Mouse (Mus musculus): ENCODE results near the gene Olfr594. TPM values are rescaled to one million over a fixed set of nuclear protein-coding genes. Genes with fewer than 3 reads are reported as not detected.
"Not testable (repeated sequence)": the region's sequence is repeated elsewhere in the genome, so short reads cannot be mapped to it uniquely, and the experiment has no call there.

Olfr594 gene
- polyA plus RNA-seq (2016; fragmentation: Nextera tagmentation; extraction: Ambion mirVana), result not detected in 2 replicates

DNA sequence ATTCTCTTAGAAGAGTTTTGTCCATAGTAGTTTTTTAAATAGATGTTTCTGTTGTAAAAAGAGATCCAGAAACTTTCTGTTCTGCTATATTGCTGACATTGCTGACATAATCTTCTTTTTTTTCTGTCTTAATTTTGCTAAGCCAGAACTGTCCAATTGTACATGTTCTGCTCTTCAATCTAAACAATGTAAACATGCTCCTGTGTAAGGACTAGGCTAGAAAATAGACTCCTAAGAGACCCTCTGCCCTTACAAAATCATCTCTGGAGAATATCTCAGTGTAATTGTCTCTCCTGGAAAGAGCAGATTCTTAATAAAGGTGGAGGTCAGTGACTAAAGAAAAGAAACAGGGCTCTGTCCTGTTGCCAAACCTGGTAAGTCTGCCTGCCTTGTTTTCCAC, at the start of gene Olfr594:
Olfr594 (plus strand) TSS at position 301 of the 400 bp plus-strand sequence.
- H3K36me3 ChIP-seq, result no peaks in the 10 kb centered on the region
- no peaks in the 10 kb centered on the region for H3K4me1 ChIP-seq
- no peaks in the 10 kb centered on the region for H3K9me3 ChIP-seq (replicated peaks)
- H3K27ac ChIP-seq, result no peak within 1 kb of the TSS
- H3K27me3 ChIP-seq (ENCODE audit: low read depth, poor library complexity, severe bottlenecking), result no peaks in the 10 kb centered on the region
- H3K4me3 ChIP-seq, result no peak within 1 kb of the TSS
- no peak for DNase-seq (ENCODE audit: low spot score)

DNA sequence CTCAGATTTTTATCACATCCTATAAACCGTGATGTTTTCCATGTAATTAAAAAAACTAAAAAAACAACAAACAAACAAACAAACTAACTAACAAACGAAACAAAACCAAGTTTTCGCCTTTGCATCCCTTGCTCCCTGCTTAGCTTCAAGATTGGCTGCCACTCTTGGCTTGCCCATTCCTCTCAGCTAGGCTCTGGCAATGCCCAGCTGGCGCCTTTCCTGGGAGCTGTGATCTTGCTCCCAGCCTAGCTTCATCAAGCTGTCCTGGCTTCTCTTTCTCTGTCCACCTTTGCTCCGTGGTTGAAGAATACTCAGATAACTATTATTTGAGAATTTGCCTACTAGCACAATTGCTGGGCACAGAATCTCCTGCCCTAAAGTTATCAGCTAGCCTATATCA, 47.1 kb upstream of the Olfr594 start:
- Histone ChIP-seq H3K27me3 (ENCODE audit: low read depth, poor library complexity, severe bottlenecking) (no peaks in the 10 kb centered on the region), H3K36me3 (no peaks in the 10 kb centered on the region), H3K27ac (no peak overlapping the region), H3K9me3 (replicated peaks) (no peaks in the 10 kb centered on the region), H3K4me3 (no peak overlapping the region), H3K4me1 (no peaks in the 10 kb centered on the region)
- 84% methylated on average over 5 of the region's 5 CpGs for WGBS
- DNase-seq (ENCODE audit: low spot score), result no peak

DNA sequence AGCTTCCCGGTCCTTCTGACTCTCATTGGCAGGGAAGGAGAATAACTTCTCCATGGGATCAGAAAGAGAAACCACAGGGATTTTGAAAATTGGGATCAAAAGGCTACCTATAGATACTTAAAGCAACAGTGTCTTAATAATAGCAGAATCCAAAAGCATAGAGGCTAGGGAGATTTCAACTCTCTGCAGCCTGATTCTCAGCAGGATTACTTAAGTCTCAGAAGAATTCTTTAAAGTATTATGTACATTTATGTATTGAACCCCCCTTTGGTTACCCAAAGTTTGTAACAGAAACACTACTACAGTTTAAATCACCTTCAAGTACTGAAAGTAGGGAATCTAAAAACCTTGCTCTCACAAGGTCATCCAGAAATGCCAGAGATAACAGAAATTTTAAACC, 38.6 kb upstream of the Olfr594 start, which contains the start of gene Olfr591:
Olfr591 (minus strand) TSS at position 101 of the 400 bp plus-strand sequence.
- no peak within 1 kb of the TSS for H3K27ac ChIP-seq
- no peaks in the 10 kb centered on the region for H3K27me3 ChIP-seq (ENCODE audit: low read depth, poor library complexity, severe bottlenecking)
- H3K4me3 ChIP-seq, result no peak within 1 kb of the TSS
- no peaks in the 10 kb centered on the region for H3K9me3 ChIP-seq (replicated peaks)
- no peaks in the 10 kb centered on the region for H3K36me3 ChIP-seq
- no peaks in the 10 kb centered on the region for H3K4me1 ChIP-seq
- WGBS, result 69% methylated on average over 1 of the region's 1 CpGs
- no peak for DNase-seq (ENCODE audit: low spot score)

DNA sequence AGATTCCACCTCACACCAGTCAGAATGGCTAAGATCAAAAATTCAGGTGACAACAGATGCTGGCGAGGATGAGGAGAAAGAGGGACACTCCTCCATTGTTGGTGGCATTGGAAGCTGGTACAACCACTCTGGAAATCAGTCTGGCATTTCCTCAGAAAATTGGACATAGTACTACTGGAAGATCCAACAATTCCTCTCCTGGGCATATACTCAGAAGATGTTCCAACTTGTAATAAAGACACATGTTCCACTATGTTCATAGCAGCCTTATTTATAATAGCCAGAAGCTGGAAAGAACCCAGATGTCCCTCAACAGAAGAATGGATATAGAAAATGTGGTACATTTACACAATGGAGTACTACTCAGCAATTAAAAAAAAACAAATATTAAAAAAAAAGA, 32.3 kb upstream of the Olfr594 start, which contains the start of gene Olfr592:
Olfr592 (plus strand) TSS at position 301 of the 400 bp plus-strand sequence.
- WGBS, result 82% methylated on average over 1 of the region's 1 CpGs

DNA sequence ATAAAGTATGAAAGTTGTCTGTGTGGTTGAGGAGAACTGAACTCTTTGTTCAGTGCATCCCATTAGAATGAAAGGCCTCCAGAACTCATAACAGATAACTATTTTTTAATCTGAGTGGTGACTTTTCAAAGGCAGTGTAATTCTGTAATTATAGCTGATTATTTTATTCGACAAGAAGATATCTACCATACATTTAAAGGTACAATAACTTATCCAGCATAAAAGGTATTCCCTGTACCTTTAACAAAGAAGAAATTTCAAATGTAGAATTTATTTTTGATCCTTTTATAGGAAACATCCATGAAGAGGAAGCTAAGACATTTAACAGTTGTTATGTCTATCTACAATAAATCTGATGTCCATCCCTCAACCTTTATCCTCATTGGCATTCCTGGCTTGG, 5.2 kb upstream of the Olfr594 start, which contains the start of gene Olfr593:
Olfr593 (plus strand) TSS at position 301 of the 400 bp plus-strand sequence.
- no peak within 1 kb of the TSS for H3K27ac ChIP-seq
- H3K27me3 ChIP-seq (ENCODE audit: low read depth, poor library complexity, severe bottlenecking), result no peaks in the 10 kb centered on the region
- H3K4me1 ChIP-seq, result no peaks in the 10 kb centered on the region
- H3K4me3 ChIP-seq, result no peak within 1 kb of the TSS
- WGBS, result 70% methylated on average over 1 of the region's 1 CpGs
- H3K36me3 ChIP-seq, result no peaks in the 10 kb centered on the region
- no peak for DNase-seq (ENCODE audit: low spot score)
- no peaks in the 10 kb centered on the region for H3K9me3 ChIP-seq (replicated peaks)

More for the DNA sequence above, 32.3 kb upstream of the Olfr594 start, which contains the start of gene Olfr592:
- not testable (repeated sequence) for H3K27me3 ChIP-seq (ENCODE audit: low read depth, poor library complexity, severe bottlenecking); H3K27ac ChIP-seq; H3K4me1 ChIP-seq; DNase-seq (ENCODE audit: low spot score); H3K9me3 ChIP-seq (replicated peaks); H3K4me3 ChIP-seq; H3K36me3 ChIP-seq

DNA sequence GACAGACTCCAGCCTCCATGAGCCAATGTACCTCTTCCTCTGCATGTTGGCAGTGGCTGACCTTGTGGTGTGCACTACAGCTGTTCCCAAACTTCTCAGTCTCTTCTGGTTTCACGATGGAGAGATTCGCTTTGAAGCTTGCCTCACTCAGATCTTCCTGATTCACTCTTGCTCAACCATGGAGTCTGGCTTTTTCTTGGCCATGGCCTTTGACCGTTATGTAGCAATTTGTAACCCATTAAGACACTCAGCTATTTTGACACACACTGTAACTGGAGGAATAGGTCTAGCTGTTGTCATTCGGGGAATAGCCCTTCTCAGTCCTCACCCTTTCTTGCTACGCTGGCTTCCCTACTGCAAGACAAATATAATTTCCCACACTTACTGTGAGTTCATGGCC, 4.7 kb upstream of the Olfr594 start:
- not testable (repeated sequence) for H3K27ac ChIP-seq; H3K27me3 ChIP-seq (ENCODE audit: low read depth, poor library complexity, severe bottlenecking); H3K9me3 ChIP-seq (replicated peaks); H3K36me3 ChIP-seq; H3K4me1 ChIP-seq; H3K4me3 ChIP-seq; DNase-seq (ENCODE audit: low spot score)
- WGBS, result 89% methylated on average over 5 of the region's 5 CpGs

DNA sequence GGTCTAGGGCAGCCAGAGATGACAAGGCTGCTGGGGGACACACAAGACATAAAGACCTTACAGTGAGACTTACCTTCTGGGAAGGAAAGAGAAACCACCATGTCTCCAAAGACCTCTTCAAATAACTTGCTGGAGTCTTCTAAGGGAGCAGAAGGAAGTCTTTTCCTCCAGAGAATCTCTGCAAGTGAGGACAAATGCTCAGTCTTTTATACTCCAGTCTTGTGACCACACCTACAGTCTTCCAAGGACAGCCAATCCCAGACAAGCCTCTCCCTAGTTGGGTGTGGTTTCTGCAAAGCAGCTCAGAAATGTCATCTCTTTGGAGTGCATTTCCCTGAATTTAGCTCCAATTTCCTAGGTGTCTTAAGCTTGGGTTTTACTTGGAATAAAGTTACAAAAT, 35.6 kb downstream of the Olfr594 start, which contains the start of gene Usp17ld:
Usp17ld (minus strand) TSS at position 101 of the 400 bp plus-strand sequence.
- not testable (repeated sequence) for H3K27me3 ChIP-seq (ENCODE audit: low read depth, poor library complexity, severe bottlenecking); H3K36me3 ChIP-seq; H3K4me1 ChIP-seq; H3K27ac ChIP-seq; H3K4me3 ChIP-seq; H3K9me3 ChIP-seq (replicated peaks); DNase-seq (ENCODE audit: low spot score)

Small RNAs within 50 kb of the gene (microRNA-seq; reads per million reads assigned to microRNA genes)
- not detected for gene Gm23550
- not detected for gene Gm25171

Other genes starting within 250 kb of the Olfr594 start
- gene Olfr577, start 241.1 kb upstream of the Olfr594 start, polyA plus RNA-seq (2016; fragmentation: Nextera tagmentation; extraction: Ambion mirVana), result not detected in 2 replicates
- not detected in 2 replicates for gene Olfr578, start 227.7 kb upstream of the Olfr594 start, polyA plus RNA-seq (2016; fragmentation: Nextera tagmentation; extraction: Ambion mirVana)
- gene Olfr582, start 179.0 kb upstream of the Olfr594 start, polyA plus RNA-seq (2016; fragmentation: Nextera tagmentation; extraction: Ambion mirVana), result not detected in 2 replicates
- not detected in 2 replicates for gene Olfr583, start 165.7 kb upstream of the Olfr594 start, polyA plus RNA-seq (2016; fragmentation: Nextera tagmentation; extraction: Ambion mirVana)
- not detected in 2 replicates for gene Olfr584, start 135.1 kb upstream of the Olfr594 start, polyA plus RNA-seq (2016; fragmentation: Nextera tagmentation; extraction: Ambion mirVana)
- not detected in 2 replicates for gene Olfr585, start 119.3 kb upstream of the Olfr594 start, polyA plus RNA-seq (2016; fragmentation: Nextera tagmentation; extraction: Ambion mirVana)
- not detected in 2 replicates for gene Olfr586, start 91.4 kb upstream of the Olfr594 start, polyA plus RNA-seq (2016; fragmentation: Nextera tagmentation; extraction: Ambion mirVana)
- gene Olfr588-ps1, start 76.1 kb upstream of the Olfr594 start, polyA plus RNA-seq (2016; fragmentation: Nextera tagmentation; extraction: Ambion mirVana), result not detected in 2 replicates
- not detected in 2 replicates for gene Olfr589, start 60.6 kb upstream of the Olfr594 start, polyA plus RNA-seq (2016; fragmentation: Nextera tagmentation; extraction: Ambion mirVana)
- gene Olfr591, start 38.7 kb upstream of the Olfr594 start, polyA plus RNA-seq (2016; fragmentation: Nextera tagmentation; extraction: Ambion mirVana), result not detected in 2 replicates
- not detected in 2 replicates for gene Olfr592, start 32.2 kb upstream of the Olfr594 start, polyA plus RNA-seq (2016; fragmentation: Nextera tagmentation; extraction: Ambion mirVana)
- gene Olfr593, start 5.1 kb upstream of the Olfr594 start, polyA plus RNA-seq (2016; fragmentation: Nextera tagmentation; extraction: Ambion mirVana), result not detected in 2 replicates
- gene Usp17ld, start 35.5 kb downstream of the Olfr594 start, polyA plus RNA-seq (2016; fragmentation: Nextera tagmentation; extraction: Ambion mirVana), result not detected in 2 replicates
- gene Olfr596, start 88.7 kb downstream of the Olfr594 start, polyA plus RNA-seq (2016; fragmentation: Nextera tagmentation; extraction: Ambion mirVana), result not detected in 2 replicates
- not detected in 2 replicates for gene Olfr597, start 99.3 kb downstream of the Olfr594 start, polyA plus RNA-seq (2016; fragmentation: Nextera tagmentation; extraction: Ambion mirVana)
- gene Olfr598, start 106.6 kb downstream of the Olfr594 start, polyA plus RNA-seq (2016; fragmentation: Nextera tagmentation; extraction: Ambion mirVana), result not detected in 2 replicates
- gene Olfr599, start 118.9 kb downstream of the Olfr594 start, polyA plus RNA-seq (2016; fragmentation: Nextera tagmentation; extraction: Ambion mirVana), result not detected in 2 replicates
- not detected in 2 replicates for gene Olfr600, start 132.7 kb downstream of the Olfr594 start, polyA plus RNA-seq (2016; fragmentation: Nextera tagmentation; extraction: Ambion mirVana)
- not detected in 2 replicates for gene Olfr601, start 145.7 kb downstream of the Olfr594 start, polyA plus RNA-seq (2016; fragmentation: Nextera tagmentation; extraction: Ambion mirVana)
- gene Olfr603, start 169.2 kb downstream of the Olfr594 start, polyA plus RNA-seq (2016; fragmentation: Nextera tagmentation; extraction: Ambion mirVana), result not detected in 2 replicates
- 0.08 TPM in 1 of 2 replicates, not detected in the other for gene Usp17lc, start 198.1 kb downstream of the Olfr594 start, polyA plus RNA-seq (2016; fragmentation: Nextera tagmentation; extraction: Ambion mirVana)
- not detected in 2 replicates for gene Olfr605, start 228.4 kb downstream of the Olfr594 start, polyA plus RNA-seq (2016; fragmentation: Nextera tagmentation; extraction: Ambion mirVana)
- not detected in 2 replicates for gene Olfr606, start 232.1 kb downstream of the Olfr594 start, polyA plus RNA-seq (2016; fragmentation: Nextera tagmentation; extraction: Ambion mirVana)
- gene Olfr607, start 247.2 kb downstream of the Olfr594 start, polyA plus RNA-seq (2016; fragmentation: Nextera tagmentation; extraction: Ambion mirVana), result not detected in 2 replicates